Mouse (Mus musculus): ENCODE results near the gene Myof. TPM values are rescaled to one million over a fixed set of nuclear protein-coding genes. Genes with fewer than 3 reads are reported as not detected.

Gene Myof
- total RNA-seq, 2 experiments from 2014 or later: 4.0 to 8.0 TPM

GRCm38 (mm10) chr19:38064051-38064450 is 20.7 kb upstream of the Myof start:
- H3K4me3 ChIP-seq: no peak overlapping the region
- no peak overlapping the region for H3K27ac ChIP-seq
- intact Hi-C loops (cut with DNase I): no loop called here
- TF ChIP-seq CTCF (IDR thresholded peaks at IDR 0.05): no peak
- no peak for DNase-seq (ENCODE audit: extremely low spot score in 1 of 2, low spot score in 2 of 2)

- H3K27ac ChIP-seq: no peak overlapping the region
- no peak overlapping the region for H3K4me3 ChIP-seq
- no peak for TF ChIP-seq CTCF (IDR thresholded peaks at IDR 0.05)
- intact Hi-C loops (cut with DNase I): no loop called here
- no peak for DNase-seq (ENCODE audit: extremely low spot score in 1 of 2, low spot score in 2 of 2)
These were observed 19.8 kb upstream of the Myof start for GRCm38 (mm10) chr19:38063201-38063600.

- DNase-seq (ENCODE audit: extremely low spot score in 1 of 2, low spot score in 2 of 2): no peak
- Histone ChIP-seq H3K4me3 (no peak overlapping the region), H3K27ac (no peak overlapping the region)
- no peak for TF ChIP-seq CTCF (IDR thresholded peaks at IDR 0.05)
- intact Hi-C loops (cut with DNase I): loop anchor here (10.0 kb wide), 1 partner anchor 352 kb away; no protein-coding TSS in a partner anchor
These were observed 13.6 kb upstream of the Myof start for GRCm38 (mm10) chr19:38056931-38057330.

GRCm38 (mm10) chr19:38056276-38056675 is 12.9 kb upstream of the Myof start:
- no peak for DNase-seq (ENCODE audit: extremely low spot score in 1 of 2, low spot score in 2 of 2)
- TF ChIP-seq CTCF (IDR thresholded peaks at IDR 0.05): no peak
- intact Hi-C loops (cut with DNase I): loop anchor here (10.0 kb wide), 1 partner anchor 351 kb away; no protein-coding TSS in a partner anchor
- Histone ChIP-seq H3K27ac (no peak overlapping the region), H3K4me3 (no peak overlapping the region)

GRCm38 (mm10) chr19:38055798-38056197 is 12.4 kb upstream of the Myof start:
- no peak overlapping the region for H3K4me3 ChIP-seq
- TF ChIP-seq CTCF (IDR thresholded peaks at IDR 0.05): no peak
- H3K27ac ChIP-seq: no peak overlapping the region
- intact Hi-C loops (cut with DNase I): loop anchor here (2.0 to 10.0 kb wide), 2 partner anchors 143 to 351 kb away; no protein-coding TSS in a partner anchor
- DNase-seq (ENCODE audit: extremely low spot score in 1 of 2, low spot score in 2 of 2): no peak

- TF ChIP-seq CTCF (IDR thresholded peaks at IDR 0.05): no peak
- Histone ChIP-seq H3K27ac (peak within 1 kb of the TSS; percentile 61), H3K4me3 (peak within 1 kb of the TSS; percentile 64)
- DNase-seq (ENCODE audit: extremely low spot score in 1 of 2, low spot score in 2 of 2): peak; percentile 90 to 91
- intact Hi-C loops (cut with DNase I): loop anchor here (1.0 to 10.0 kb wide), 5 partner anchors 24 to 350 kb away; no protein-coding TSS in a partner anchor
These were observed 11.4 kb upstream of the Myof start, which contains the start of gene Cep55 for GRCm38 (mm10) chr19:38054720-38055192. Cep55 (plus strand) TSS chr19:38055011.

- DNase-seq (ENCODE audit: extremely low spot score in 1 of 2, low spot score in 2 of 2): peak in 1 of 2 experiments; percentile 56
- intact Hi-C loops (cut with DNase I): loop anchor here (1.0 to 10.0 kb wide), 5 partner anchors 24 to 349 kb away; no protein-coding TSS in a partner anchor
- peak overlapping the region; percentile 61 for H3K27ac ChIP-seq
These were observed 10.9 kb upstream of the Myof start for GRCm38 (mm10) chr19:38054149-38054719.

GRCm38 (mm10) chr19:38053227-38054041 is 10.1 kb upstream of the Myof start:
- intact Hi-C loops (cut with DNase I): loop anchor here (1.0 to 10.0 kb wide), 5 partner anchors 23 to 349 kb away; no protein-coding TSS in a partner anchor
- Histone ChIP-seq H3K4me3 (peak overlapping the region; percentile 64), H3K27ac (peak overlapping the region; percentile 61; the same call in 1 of the 2 replicates)
- DNase-seq (ENCODE audit: extremely low spot score in 1 of 2, low spot score in 2 of 2): peak in 1 of 2 experiments; percentile 11
- TF ChIP-seq CTCF (IDR thresholded peaks at IDR 0.05): peak; percentile 67

More at GRCm38 (mm10) chr19:38054149-38054719, 10.9 kb upstream of the Myof start:
- no peak for TF ChIP-seq CTCF (IDR thresholded peaks at IDR 0.05)
- H3K4me3 ChIP-seq: peak overlapping the region; percentile 64

GRCm38 (mm10) chr19:38049686-38050085 is 6.3 kb upstream of the Myof start:
- intact Hi-C loops (cut with DNase I): loop anchor here (5.0 to 10.0 kb wide), 2 partner anchors 47 to 345 kb away; no protein-coding TSS in a partner anchor
- no peak for DNase-seq (ENCODE audit: extremely low spot score in 1 of 2, low spot score in 2 of 2)
- Histone ChIP-seq H3K4me3 (no peak overlapping the region), H3K27ac (no peak overlapping the region)
- no peak for TF ChIP-seq CTCF (IDR thresholded peaks at IDR 0.05)

- intact Hi-C loops (cut with DNase I): no loop called here
- DNase-seq (ENCODE audit: extremely low spot score in 1 of 2, low spot score in 2 of 2): no peak
These were observed 1.8 kb upstream of the Myof start for GRCm38 (mm10) chr19:38045198-38045597.

GRCm38 (mm10) chr19:38042261-38042722 is 1.1 kb downstream of the Myof start:
- no peak for TF ChIP-seq CTCF (IDR thresholded peaks at IDR 0.05)
- no peak for DNase-seq (ENCODE audit: extremely low spot score in 1 of 2, low spot score in 2 of 2)
- intact Hi-C loops (cut with DNase I): loop anchor here (2.0 kb wide), 1 partner anchor 87 kb away; no protein-coding TSS in a partner anchor
- H3K4me3 ChIP-seq: peak overlapping the region; percentile 45
- H3K27ac ChIP-seq: no peak overlapping the region

More at GRCm38 (mm10) chr19:38045198-38045597, 1.8 kb upstream of the Myof start:
- Histone ChIP-seq H3K27ac (no peak overlapping the region), H3K4me3 (no peak overlapping the region)
- no peak for TF ChIP-seq CTCF (IDR thresholded peaks at IDR 0.05)

Data from left cerebral cortex, adult 2 months (tissue).